In genomic region chr14:55660636-55661035, GRCm38 (mm10) we compare ENCODE assay signal across 1 mouse cellular context.
TF ChIP-seq lines count a peak whose summit lies in the region.

No protein-coding gene starts in this region.

TF ChIP-seq in MEL, 35 proteins besides CTCF, POLR2A, EP300 and RAD21 (continued from another document):
- TF ChIP-seq ZC3H11A (IDR thresholded peaks at IDR 0.05; ENCODE audit: low read depth, low read length) (no peak), POLR2AphosphoS2 (IDR thresholded peaks at IDR 0.05; ENCODE audit: low read length) (no peak), MAFK (IDR thresholded peaks at IDR 0.05; ENCODE audit: borderline replicate concordance, low read depth, low read length) (no peak), POLR2AphosphoS5 (IDR thresholded peaks at IDR 0.05; ENCODE audit: borderline replicate concordance, low read depth, low read length) (no peak), MYB (IDR thresholded peaks at IDR 0.05; ENCODE audit: low read depth, low read length) (no peak), MAX (IDR thresholded peaks at IDR 0.05; ENCODE audit: low read length) (no peak), ELF1 (IDR thresholded peaks at IDR 0.05; ENCODE audit: low read depth, low read length) (no peak), MXI1 (IDR thresholded peaks at IDR 0.05; ENCODE audit: low read depth, low read length) (no peak), MAZ (IDR thresholded peaks at IDR 0.05; ENCODE audit: low read depth, low read length) (no peak), TAL1 (IDR thresholded peaks at IDR 0.05; ENCODE audit: low read length) (no peak), RCOR1 (IDR thresholded peaks at IDR 0.05; ENCODE audit: low read depth, low read length) (no peak), USF2 (IDR thresholded peaks at IDR 0.05; ENCODE audit: borderline replicate concordance in 1 of 2, insufficient read depth in 1 of 2, low read depth in 1 of 2, low read length in 2 of 2) (no peak), TCF12 (IDR thresholded peaks at IDR 0.05; ENCODE audit: low read depth, low read length) (no peak), HCFC1 (IDR thresholded peaks at IDR 0.05; ENCODE audit: low read depth, low read length) (no peak), GABPA (IDR thresholded peaks at IDR 0.05; ENCODE audit: low read depth, low read length) (no peak), SMC3 (IDR thresholded peaks at IDR 0.05; ENCODE audit: low read depth, low read length) (no peak)
TF ChIP-seq in MEL: peak in this region for 0.
